Mouse (Mus musculus) adrenal gland, postnatal 36 days (tissue): ENCODE data around the gene Pdia5. TPM values are rescaled to one million over a fixed set of nuclear protein-coding genes. Genes with fewer than 3 reads are reported as not detected.

Experiments used
- DNase-seq, 2 experiments: peaks; one replicate each; pipeline ENCODE4 v3.0.0; 2021; ENCODE audit warnings: mixed read lengths in 1 of 2
- total RNA-seq, 2 experiments: library from RNA; stranded (reverse); gene quantifications; 2 replicates each; pipeline ENCODE4 v1.2.3; 2021

Pdia5 gene
- total RNA-seq, 2 experiments from 2014 or later: 18.6 to 21.4 TPM

DNA sequence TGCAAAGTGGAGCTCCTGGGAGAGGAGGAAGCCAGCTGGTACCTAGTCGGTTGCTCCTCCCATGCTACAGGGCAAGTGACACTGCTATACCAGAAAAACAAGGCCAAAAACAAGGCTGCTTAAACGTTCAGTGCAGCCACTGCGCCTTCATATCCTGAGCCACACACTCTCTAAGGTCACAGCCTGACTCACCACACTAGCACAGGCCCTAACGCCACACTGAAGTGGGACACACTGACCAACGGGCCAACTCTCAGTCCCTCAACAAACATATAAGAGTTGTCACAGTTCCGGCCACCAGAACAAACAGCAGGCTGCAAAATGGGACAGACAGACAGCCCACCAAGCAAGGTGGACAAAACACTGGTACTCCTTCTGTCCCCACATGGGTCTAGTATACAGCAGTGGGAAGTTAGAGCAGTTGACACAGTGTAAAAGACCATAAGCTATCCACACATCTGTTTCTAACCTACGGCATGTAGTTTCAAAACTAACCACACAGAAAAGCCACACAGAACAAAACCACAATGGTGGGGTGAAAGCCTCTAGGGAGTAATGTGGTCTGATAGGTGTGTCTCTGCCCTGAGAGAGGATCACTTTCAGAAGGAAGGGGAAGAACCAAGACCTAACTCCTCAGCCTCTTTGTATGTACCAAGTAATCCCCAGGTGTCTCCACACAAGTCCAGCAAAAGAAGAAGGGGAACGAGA, 6.0 kb downstream of the Pdia5 start:
- peak in 1 of 2 experiments; percentile 46 for DNase-seq

- DNase-seq: no peak
Observed at GRCm38 (mm10) chr16:35484105-35484504, 6.6 kb downstream of the Pdia5 start.

GRCm38 (mm10) chr16:35479301-35479700, 11.4 kb downstream of the Pdia5 start:
- DNase-seq: peak; percentile 39 to 47

GRCm38 (mm10) chr16:35477273-35477672, 13.4 kb downstream of the Pdia5 start:
- DNase-seq: no peak

GRCm38 (mm10) chr16:35472569-35473275, 18.0 kb downstream of the Pdia5 start:
- DNase-seq: peak; percentile 40 to 49

DNA sequence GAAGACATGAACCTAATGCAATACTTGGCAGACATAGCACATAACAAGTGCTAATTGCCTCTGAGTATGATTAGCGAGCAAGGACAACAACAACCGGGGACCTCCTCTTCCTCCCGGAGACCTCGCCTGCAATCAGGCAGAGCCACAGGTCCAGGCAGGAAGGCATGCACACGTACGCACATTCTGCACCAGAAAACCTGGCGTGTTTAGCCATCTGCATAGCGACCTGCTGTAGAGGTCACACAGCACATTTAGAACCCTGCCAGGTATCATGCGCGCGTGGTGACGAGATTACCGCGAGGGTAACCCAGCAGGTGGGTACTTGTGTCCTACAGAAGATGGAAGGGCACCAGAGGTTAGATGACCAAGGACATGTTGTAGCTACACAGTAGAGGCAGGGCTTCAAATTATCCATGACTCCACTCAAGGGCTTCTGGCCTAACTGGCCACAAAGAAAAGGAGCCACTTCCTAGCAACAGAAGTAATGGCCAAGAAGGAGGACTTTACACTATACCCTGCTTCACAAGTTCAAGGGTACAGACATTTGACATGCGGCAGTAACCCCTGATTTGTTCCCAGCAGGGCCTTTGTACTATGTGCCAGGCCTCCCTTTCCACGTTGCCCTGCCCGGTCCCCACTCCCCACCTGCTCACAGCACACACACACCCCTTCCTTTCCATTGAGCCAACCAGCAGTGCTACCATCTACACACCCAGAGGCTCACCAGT, 18.7 kb downstream of the Pdia5 start:
- no peak for DNase-seq

DNA sequence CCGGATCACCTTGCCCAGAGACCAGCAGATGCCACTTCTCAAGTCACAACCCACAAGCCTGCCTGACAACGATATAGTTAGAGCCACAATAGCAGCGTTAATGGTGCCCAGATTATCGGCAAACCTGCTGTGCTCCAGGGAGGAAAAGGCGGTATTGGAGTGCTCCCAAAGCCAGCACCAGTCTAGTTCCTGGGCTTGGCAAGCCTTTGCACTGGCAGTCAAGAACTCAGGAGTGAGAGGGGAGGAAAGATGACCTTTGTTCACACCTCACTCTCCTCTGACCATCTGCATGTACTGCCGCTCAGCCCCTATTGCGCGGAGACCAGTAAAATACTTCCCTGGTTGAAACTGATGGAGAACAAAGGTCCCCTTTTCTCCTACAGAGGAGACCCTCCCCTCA, 19.7 kb downstream of the Pdia5 start:
- DNase-seq: no peak

GRCm38 (mm10) chr16:35470096-35470495, 20.6 kb downstream of the Pdia5 start:
- peak in 1 of 2 experiments; percentile 15 for DNase-seq

DNA sequence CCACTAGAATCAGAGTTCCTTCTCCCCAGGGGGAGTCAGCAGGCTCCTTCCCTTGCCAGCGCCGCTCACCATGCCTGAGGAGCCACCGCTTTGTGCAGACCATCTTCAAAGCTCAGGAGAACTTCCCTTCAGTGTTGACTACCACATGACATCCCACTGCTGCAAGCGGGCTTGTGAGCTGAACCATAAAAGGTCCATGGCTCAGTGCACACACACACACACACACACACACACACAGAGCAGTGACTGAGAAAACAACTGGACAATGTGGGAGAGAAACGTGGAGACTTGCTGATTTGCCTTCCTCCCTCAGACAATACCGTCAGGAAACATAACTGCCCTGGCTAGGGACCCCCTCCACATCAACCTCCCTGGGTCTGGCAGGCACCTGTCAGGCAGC, 21.7 kb downstream of the Pdia5 start:
- no peak for DNase-seq

- no peak for DNase-seq
Observed at GRCm38 (mm10) chr16:35467044-35467443, 23.6 kb downstream of the Pdia5 start.

DNA sequence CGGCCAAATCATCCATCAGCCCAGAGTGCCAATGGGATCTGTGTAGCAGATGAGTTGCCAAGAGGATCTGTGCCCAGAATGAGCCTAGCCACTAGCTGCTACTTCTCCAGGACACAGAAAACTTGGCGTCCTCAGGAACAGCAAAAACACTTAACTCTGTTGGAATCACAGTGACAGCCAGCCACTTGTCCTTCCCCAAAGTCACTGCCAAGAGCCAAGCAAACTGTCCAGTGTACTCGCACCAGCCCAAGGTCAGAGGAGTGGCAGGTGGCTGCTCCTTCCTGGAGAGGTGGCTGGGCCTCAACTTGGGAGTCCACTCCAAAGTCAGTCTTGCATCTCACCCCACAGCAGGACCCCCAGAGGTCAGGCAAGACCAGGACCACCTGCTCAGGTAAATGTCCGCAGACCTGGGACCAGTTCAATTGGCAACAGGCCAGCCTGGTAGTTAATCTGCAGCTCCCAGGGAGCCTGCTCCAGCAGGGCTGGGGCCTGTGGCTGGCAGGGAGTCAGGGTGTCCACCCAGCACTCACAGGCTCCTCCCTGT, 24.8 kb downstream of the Pdia5 start:
- peak; percentile 17 to 46 for DNase-seq

- no peak for DNase-seq
Observed at GRCm38 (mm10) chr16:35464686-35465308, 25.9 kb downstream of the Pdia5 start.

GRCm38 (mm10) chr16:35463708-35464107, 27.0 kb downstream of the Pdia5 start:
- peak in 1 of 2 experiments; percentile 27 for DNase-seq

DNA sequence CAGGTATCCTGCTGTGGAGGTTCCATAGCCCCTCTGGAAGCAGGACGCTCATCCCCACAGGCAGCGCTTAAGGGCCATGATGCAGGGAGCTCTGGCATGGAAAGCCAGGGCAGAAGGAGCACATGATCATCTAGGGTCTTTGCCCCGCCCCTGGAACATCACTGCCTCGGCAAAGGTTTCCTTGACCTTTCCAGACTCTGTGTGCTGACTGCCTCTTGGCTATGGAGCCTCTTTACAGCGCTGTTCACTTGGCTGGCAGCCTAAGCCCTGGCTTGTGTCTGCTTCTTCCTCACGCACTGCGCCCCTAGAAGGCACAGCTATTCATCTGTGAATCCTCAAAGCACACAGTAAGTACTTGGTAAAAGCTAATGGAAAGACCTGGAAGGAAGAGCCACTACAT, 27.7 kb downstream of the Pdia5 start:
- peak; percentile 46 to 50 for DNase-seq

DNA sequence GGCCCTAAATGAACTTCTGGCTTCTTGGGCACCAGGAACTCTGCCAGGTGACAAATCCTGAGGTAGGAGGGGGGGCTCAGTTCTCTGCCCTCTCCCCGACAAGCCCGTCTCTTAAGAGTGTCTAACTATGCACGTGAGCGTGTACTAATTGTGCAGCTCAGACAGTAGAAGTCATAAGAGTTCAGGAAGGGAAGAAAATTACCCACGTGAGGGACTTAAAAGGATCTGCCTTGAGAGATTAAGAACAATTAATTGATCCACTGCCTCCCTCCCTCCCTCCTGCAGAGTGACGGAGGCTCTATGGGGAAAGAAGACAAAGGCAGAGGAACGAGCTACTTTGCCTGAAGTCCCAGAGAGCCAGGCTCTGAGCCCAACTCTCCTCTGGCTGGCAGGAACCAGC, 31.1 kb downstream of the Pdia5 start:
- no peak for DNase-seq

DNA sequence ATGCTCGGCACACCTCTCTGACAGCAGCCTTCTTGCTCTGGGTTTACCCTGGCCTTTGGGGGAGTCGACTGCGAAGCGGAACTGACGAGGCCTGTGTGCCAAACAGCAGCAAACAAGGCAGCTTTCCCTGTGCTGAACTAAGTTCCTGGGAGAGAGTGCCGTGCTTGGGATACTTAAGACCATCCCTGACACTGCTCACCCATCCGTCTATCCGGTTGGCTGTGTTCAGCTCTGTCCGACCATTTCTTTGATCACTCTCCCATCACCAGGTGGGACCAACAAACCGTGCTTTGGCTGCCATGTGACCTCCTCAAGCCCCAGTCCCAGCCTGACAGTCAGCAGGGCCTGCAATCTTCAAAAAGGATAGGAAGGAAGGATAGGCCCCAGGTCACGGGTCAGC, 32.4 kb downstream of the Pdia5 start:
- DNase-seq: no peak

GRCm38 (mm10) chr16:35457488-35457887, 33.2 kb downstream of the Pdia5 start:
- no peak for DNase-seq

GRCm38 (mm10) chr16:35457011-35457419, 33.7 kb downstream of the Pdia5 start:
- no peak for DNase-seq

- no peak for DNase-seq
Observed at GRCm38 (mm10) chr16:35456305-35456704, 34.4 kb downstream of the Pdia5 start.

- DNase-seq: peak in 1 of 2 experiments; percentile 20
Observed at GRCm38 (mm10) chr16:35455822-35456221, 34.9 kb downstream of the Pdia5 start.

DNA sequence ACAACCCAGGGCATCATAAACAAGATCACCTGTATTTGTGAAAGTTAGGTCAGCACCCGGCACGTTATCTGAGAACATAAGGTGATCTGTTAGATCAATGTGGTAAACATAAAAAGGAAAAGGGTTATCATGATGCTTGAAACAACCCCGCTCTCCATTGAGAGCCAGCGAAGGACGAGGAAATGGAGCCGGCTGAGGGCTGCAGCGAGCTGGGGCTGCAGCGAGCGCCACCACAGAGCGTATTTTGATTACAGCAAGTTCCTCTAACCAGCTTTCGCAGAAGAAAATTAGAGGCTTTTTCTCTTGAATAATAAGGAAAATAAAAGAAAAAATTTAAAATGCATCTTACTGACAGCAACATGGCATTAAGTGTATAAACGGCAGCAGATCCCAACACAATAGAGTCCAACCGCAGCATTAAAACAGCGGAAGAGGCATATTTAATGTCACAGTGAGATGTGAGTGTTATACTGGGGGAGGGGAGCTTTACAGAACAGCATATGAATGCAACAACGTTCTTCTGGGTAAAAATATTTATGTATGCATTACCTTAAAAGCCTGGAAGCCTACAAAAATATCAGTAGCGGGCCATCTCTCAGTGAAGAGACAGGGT, 40.5 kb downstream of the Pdia5 start:
- no peak for DNase-seq

DNA sequence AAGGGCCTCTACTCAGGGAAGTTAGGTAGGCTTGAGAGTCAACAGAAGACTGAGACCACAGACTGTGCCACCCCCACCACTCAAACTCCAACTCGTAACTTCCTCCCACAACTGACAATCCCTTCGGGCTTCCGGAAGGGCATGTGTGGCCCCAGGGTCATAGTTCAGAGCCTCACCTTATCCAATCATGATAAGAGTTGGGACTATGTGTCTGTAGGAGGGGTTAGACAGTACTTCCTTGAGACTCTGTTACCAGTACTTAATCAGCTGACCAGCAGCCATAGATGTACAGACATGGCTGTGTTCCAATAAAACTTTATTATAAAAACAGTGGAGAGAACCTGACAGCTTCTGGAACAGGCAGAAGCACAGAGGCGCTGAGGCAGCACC, 48.7 kb downstream of the Pdia5 start:
- DNase-seq: no peak
